Mouse (Mus musculus): Measurements from ENCODE around the gene Emilin2. TPM values are rescaled to one million over a fixed set of nuclear protein-coding genes. Genes with fewer than 3 reads are reported as not detected.

Emilin2 gene
- polyA plus RNA-seq, 2 experiments from 2014 or later = not detected

Other genes with a start within 250 kb of the Emilin2 start
- 10 to 100 TPM; 22.6 to 35.9 TPM for gene Lpin2, start 129.4 kb downstream of the Emilin2 start, polyA plus RNA-seq (2017; shearing (Covaris generic))
- 10 to 100 TPM; 21.3 to 24.8 TPM for gene Gm4707, start 147.9 kb upstream of the Emilin2 start, polyA plus RNA-seq (2017; shearing (Covaris generic))
- gene Smchd1, start 163.4 kb upstream of the Emilin2 start, polyA plus RNA-seq (2017; shearing (Covaris generic)) = 10 to 100 TPM; 84.5 TPM
- gene Ndc80, start 214.9 kb upstream of the Emilin2 start, polyA plus RNA-seq (2017; shearing (Covaris generic)) = 10 to 100 TPM; 11.1 to 20.0 TPM
- 1 to 10 TPM; 1.1 to 2.2 TPM for gene Spdya, start 240.1 kb upstream of the Emilin2 start, polyA plus RNA-seq (2017; shearing (Covaris generic))